Mouse (Mus musculus): Measurements from ENCODE around the gene Ercc2.

Ercc2 gene

GRCm38 (mm10) chr7:19381377-19382165 is at the start of gene Ercc2:
Gene Ercc2, plus strand, starts transcription at chr7:19382010.
- DNase-seq (ENCODE audit: low read depth, low spot score): peak; percentile 97

- DNase-seq (ENCODE audit: low read depth, low spot score): peak; percentile 74
These were observed 49.0 kb upstream of the Ercc2 start for GRCm38 (mm10) chr7:19332709-19333352.

- DNase-seq (ENCODE audit: low read depth, low spot score): no peak
These were observed 46.2 kb upstream of the Ercc2 start for GRCm38 (mm10) chr7:19335583-19335982.

GRCm38 (mm10) chr7:19337122-19337521 is 44.7 kb upstream of the Ercc2 start:
- DNase-seq (ENCODE audit: low read depth, low spot score): no peak

- no peak for DNase-seq (ENCODE audit: low read depth, low spot score)
These were observed 43.8 kb upstream of the Ercc2 start for GRCm38 (mm10) chr7:19338060-19338459.

GRCm38 (mm10) chr7:19338596-19338995 is 43.2 kb upstream of the Ercc2 start:
- no peak for DNase-seq (ENCODE audit: low read depth, low spot score)

- DNase-seq (ENCODE audit: low read depth, low spot score): no peak
These were observed 40.6 kb upstream of the Ercc2 start for GRCm38 (mm10) chr7:19341250-19341649.

GRCm38 (mm10) chr7:19341761-19342409 is 39.9 kb upstream of the Ercc2 start:
- DNase-seq (ENCODE audit: low read depth, low spot score): peak; percentile 47

- DNase-seq (ENCODE audit: low read depth, low spot score): peak; percentile 82
These were observed 39.3 kb upstream of the Ercc2 start for GRCm38 (mm10) chr7:19342481-19343027.

GRCm38 (mm10) chr7:19343210-19343808 is 38.5 kb upstream of the Ercc2 start:
- DNase-seq (ENCODE audit: low read depth, low spot score): peak; percentile 63

GRCm38 (mm10) chr7:19344237-19344847 is 37.5 kb upstream of the Ercc2 start, which contains the start of gene Ercc1:
Gene Ercc1, plus strand, starts transcription at chr7:19344778.
- DNase-seq (ENCODE audit: low read depth, low spot score): no peak

- DNase-seq (ENCODE audit: low read depth, low spot score): peak; percentile 98
These were observed 36.8 kb upstream of the Ercc2 start for GRCm38 (mm10) chr7:19344938-19345471.

GRCm38 (mm10) chr7:19349188-19349915 is 32.5 kb upstream of the Ercc2 start:
- no peak for DNase-seq (ENCODE audit: low read depth, low spot score)

- no peak for DNase-seq (ENCODE audit: low read depth, low spot score)
These were observed 31.6 kb upstream of the Ercc2 start for GRCm38 (mm10) chr7:19350221-19350620.

- DNase-seq (ENCODE audit: low read depth, low spot score): no peak
These were observed 26.8 kb upstream of the Ercc2 start for GRCm38 (mm10) chr7:19354991-19355390.

- DNase-seq (ENCODE audit: low read depth, low spot score): no peak
These were observed 25.5 kb upstream of the Ercc2 start for GRCm38 (mm10) chr7:19356311-19356710.

GRCm38 (mm10) chr7:19357381-19358375 is 24.1 kb upstream of the Ercc2 start:
- no peak for DNase-seq (ENCODE audit: low read depth, low spot score)

- DNase-seq (ENCODE audit: low read depth, low spot score): no peak
These were observed 23.2 kb upstream of the Ercc2 start for GRCm38 (mm10) chr7:19358634-19359033.

- no peak for DNase-seq (ENCODE audit: low read depth, low spot score)
These were observed 22.4 kb upstream of the Ercc2 start, which contains the start of the genes Cd3eap and Ppp1r13l for GRCm38 (mm10) chr7:19359299-19359891. Gene Cd3eap, minus strand, starts transcription at chr7:19359483. Gene Ppp1r13l, plus strand, starts transcription at chr7:19359749.
